Mouse (Mus musculus): ENCODE data around the gene Nlrc3. TPM values are rescaled to one million over a fixed set of nuclear protein-coding genes. Genes with fewer than 3 reads are reported as not detected.
"Not testable (repeated sequence)": the region's sequence is repeated elsewhere in the genome, so short reads cannot be mapped to it uniquely, and the experiment has no call there.

The Nlrc3 gene
- polyA plus RNA-seq, 1 experiment from 2014 or later = 1.0 TPM

- H3K4me3 ChIP-seq (ENCODE audit: low read depth, low read length) = no peak overlapping the region
- H3K27me3 ChIP-seq (ENCODE audit: control insufficient read depth, insufficient read depth, low read length) = no peaks in the 10 kb centered on the region
- H3K9me3 ChIP-seq (ENCODE audit: control insufficient read depth, low read length) = no peaks in the 10 kb centered on the region
- no peak for ATAC-seq (ENCODE audit: low read depth)
- no peak overlapping the region for H3K9ac ChIP-seq (replicated peaks; ENCODE audit: low read depth, low read length)
- WGBS = 92% methylated on average over 4 of the region's 4 CpGs
- no peak overlapping the region for H3K27ac ChIP-seq (ENCODE audit: low read depth, low read length)
- peaks cover 90% of the 10 kb centered on the region for H3K36me3 ChIP-seq (ENCODE audit: control insufficient read depth, insufficient read depth, low read length)
- H3K4me1 ChIP-seq (ENCODE audit: control insufficient read depth, insufficient read depth, low read length) = no peaks in the 10 kb centered on the region
- H3K4me2 ChIP-seq (ENCODE audit: low read depth, low read length) = no peak overlapping the region
Observed at GRCm38 (mm10) chr16:3988410-3988809, 12.0 kb upstream of the Nlrc3 start.

DNA sequence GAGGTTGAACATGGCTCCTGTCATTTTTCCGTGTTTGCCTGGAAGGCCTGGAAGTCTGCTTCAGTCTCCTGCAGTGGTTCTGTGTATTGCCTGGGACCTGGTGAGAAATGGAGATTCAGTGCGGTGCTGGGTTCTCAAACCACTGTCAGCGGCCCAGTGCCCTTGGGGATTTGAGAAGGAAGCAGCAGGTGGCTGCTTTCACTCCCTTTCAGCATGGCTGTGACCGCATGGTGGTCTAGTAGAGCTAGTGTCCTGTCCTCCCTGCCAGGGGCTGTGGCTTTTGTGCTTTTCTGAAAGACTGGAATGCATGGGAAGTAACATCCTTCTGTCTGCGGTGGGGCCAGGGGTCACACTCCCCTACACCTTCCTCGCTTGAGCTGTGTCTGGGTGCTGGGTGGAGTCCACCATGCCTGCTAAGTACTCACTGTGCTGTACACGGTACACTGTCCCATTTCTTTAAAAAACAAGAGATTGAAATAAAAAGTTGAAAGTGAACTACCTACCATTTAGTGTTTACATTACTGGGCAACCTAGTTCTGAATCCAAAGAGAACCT lies 6.8 kb upstream of the Nlrc3 start:
- H3K27ac ChIP-seq (ENCODE audit: low read depth, low read length) = no peak overlapping the region
- ATAC-seq (ENCODE audit: low read depth) = no peak
- H3K4me2 ChIP-seq (ENCODE audit: low read depth, low read length) = no peak overlapping the region
- H3K4me3 ChIP-seq (ENCODE audit: low read depth, low read length) = no peak overlapping the region
- no peaks in the 10 kb centered on the region for H3K27me3 ChIP-seq (ENCODE audit: control insufficient read depth, insufficient read depth, low read length)
- no peaks in the 10 kb centered on the region for H3K4me1 ChIP-seq (ENCODE audit: control insufficient read depth, insufficient read depth, low read length)
- WGBS = 68% methylated on average over 7 of the region's 7 CpGs
- H3K9ac ChIP-seq (replicated peaks; ENCODE audit: low read depth, low read length) = no peak overlapping the region
- H3K36me3 ChIP-seq (ENCODE audit: control insufficient read depth, insufficient read depth, low read length) = peaks cover 86% of the 10 kb centered on the region
- H3K9me3 ChIP-seq (ENCODE audit: control insufficient read depth, low read length) = no peaks in the 10 kb centered on the region

DNA sequence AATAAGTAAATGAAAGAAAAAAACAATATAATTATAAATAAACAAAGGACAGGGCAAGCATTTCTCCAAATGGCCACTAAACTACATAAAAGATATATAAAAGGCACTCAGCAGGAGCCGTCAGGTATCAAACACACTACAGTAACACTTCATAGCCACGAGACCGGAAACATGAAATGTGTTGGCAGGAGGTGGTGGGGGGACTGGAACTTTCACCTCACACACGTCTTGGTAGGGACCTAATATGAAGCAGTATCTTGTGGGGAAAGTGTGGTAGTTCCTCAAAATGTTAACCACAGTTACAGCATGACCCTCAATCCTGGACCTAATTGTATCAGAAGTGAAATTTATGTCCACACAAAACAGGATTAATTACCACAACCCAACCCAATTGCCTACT lies 5.7 kb upstream of the Nlrc3 start:
- Histone ChIP-seq H3K4me3 (ENCODE audit: low read depth, low read length) (no peak overlapping the region), H3K27me3 (ENCODE audit: control insufficient read depth, insufficient read depth, low read length) (no peaks in the 10 kb centered on the region), H3K9me3 (ENCODE audit: control insufficient read depth, low read length) (no peaks in the 10 kb centered on the region), H3K9ac (replicated peaks; ENCODE audit: low read depth, low read length) (no peak overlapping the region), H3K4me2 (ENCODE audit: low read depth, low read length) (no peak overlapping the region), H3K27ac (ENCODE audit: low read depth, low read length) (no peak overlapping the region), H3K36me3 (ENCODE audit: control insufficient read depth, insufficient read depth, low read length) (peaks cover 84% of the 10 kb centered on the region), H3K4me1 (ENCODE audit: control insufficient read depth, insufficient read depth, low read length) (no peaks in the 10 kb centered on the region)
- no peak for ATAC-seq (ENCODE audit: low read depth)
- WGBS = 90% methylated on average over 4 of the region's 4 CpGs

- Histone ChIP-seq H3K27me3 (ENCODE audit: control insufficient read depth, insufficient read depth, low read length) (no peaks in the 10 kb centered on the region), H3K36me3 (ENCODE audit: control insufficient read depth, insufficient read depth, low read length) (peaks cover 38% of the 10 kb centered on the region), H3K4me3 (ENCODE audit: low read depth, low read length) (no peak overlapping the region), H3K27ac (ENCODE audit: low read depth, low read length) (no peak overlapping the region), H3K4me1 (ENCODE audit: control insufficient read depth, insufficient read depth, low read length) (no peaks in the 10 kb centered on the region), H3K9me3 (ENCODE audit: control insufficient read depth, low read length) (no peaks in the 10 kb centered on the region), H3K4me2 (ENCODE audit: low read depth, low read length) (no peak overlapping the region), H3K9ac (replicated peaks; ENCODE audit: low read depth, low read length) (no peak overlapping the region)
- ATAC-seq (ENCODE audit: low read depth) = peak; percentile 11; the same call in 1 of the 2 replicates
- 56% methylated on average over 3 of the region's 3 CpGs for WGBS
Observed at GRCm38 (mm10) chr16:3976712-3977111, 280 bp upstream of the Nlrc3 start.

DNA sequence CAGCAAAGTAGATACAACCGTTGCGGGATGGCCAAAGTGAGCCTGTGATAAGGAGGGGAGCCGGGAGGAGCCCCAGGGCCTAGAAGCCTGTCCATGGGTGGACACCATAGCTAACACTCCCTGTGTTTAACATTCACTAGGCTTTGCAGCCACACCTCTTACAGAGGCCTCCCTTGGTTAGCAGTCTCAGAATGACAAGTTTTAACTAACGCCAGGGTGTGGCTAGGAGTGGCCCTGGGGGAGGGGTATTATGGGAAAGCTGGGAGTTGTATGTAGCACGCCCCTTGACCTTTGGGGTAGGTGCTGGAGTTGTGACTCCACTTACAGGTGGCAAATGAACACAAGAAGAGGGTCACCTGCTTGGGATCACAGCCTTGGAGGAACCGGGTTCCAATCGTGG lies 774 bp downstream of the Nlrc3 start:
- 87% methylated on average over 7 of the region's 7 CpGs for WGBS
- H3K4me3 ChIP-seq (ENCODE audit: low read depth, low read length) = no peak overlapping the region
- H3K9ac ChIP-seq (replicated peaks; ENCODE audit: low read depth, low read length) = no peak overlapping the region
- no peaks in the 10 kb centered on the region for H3K4me1 ChIP-seq (ENCODE audit: control insufficient read depth, insufficient read depth, low read length)
- no peak overlapping the region for H3K4me2 ChIP-seq (ENCODE audit: low read depth, low read length)
- H3K27ac ChIP-seq (ENCODE audit: low read depth, low read length) = no peak overlapping the region
- no peak for ATAC-seq (ENCODE audit: low read depth)
- H3K36me3 ChIP-seq (ENCODE audit: control insufficient read depth, insufficient read depth, low read length) = peaks cover 28% of the 10 kb centered on the region
- H3K9me3 ChIP-seq (ENCODE audit: control insufficient read depth, low read length) = no peaks in the 10 kb centered on the region
- no peaks in the 10 kb centered on the region for H3K27me3 ChIP-seq (ENCODE audit: control insufficient read depth, insufficient read depth, low read length)

DNA sequence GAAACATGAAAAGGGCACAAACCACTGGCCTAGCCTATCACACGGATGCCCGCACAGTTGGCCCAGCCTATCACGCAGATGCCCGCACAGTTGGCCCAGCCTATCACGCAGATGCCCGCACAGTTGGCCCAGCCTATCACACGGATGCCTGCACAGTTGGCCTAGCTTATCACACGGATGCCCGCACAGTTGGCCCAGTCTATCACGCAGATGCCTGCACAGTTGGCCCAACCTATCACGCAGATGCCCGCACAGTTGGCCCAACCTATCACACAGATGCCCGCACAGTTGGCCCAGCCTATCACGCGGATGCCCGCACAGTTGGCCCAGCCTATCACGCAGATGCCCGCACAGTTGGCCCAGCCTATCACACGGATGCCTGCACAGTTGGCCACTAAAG lies 2.0 kb downstream of the Nlrc3 start:
- not testable (repeated sequence) for H3K4me2 ChIP-seq (ENCODE audit: low read depth, low read length); H3K9me3 ChIP-seq (ENCODE audit: control insufficient read depth, low read length); H3K4me1 ChIP-seq (ENCODE audit: control insufficient read depth, insufficient read depth, low read length); H3K27me3 ChIP-seq (ENCODE audit: control insufficient read depth, insufficient read depth, low read length); H3K4me3 ChIP-seq (ENCODE audit: low read depth, low read length); ATAC-seq (ENCODE audit: low read depth); H3K9ac ChIP-seq (replicated peaks; ENCODE audit: low read depth, low read length); H3K27ac ChIP-seq (ENCODE audit: low read depth, low read length)
- 92% methylated on average over 19 of the region's 19 CpGs for WGBS
- H3K36me3 ChIP-seq (ENCODE audit: control insufficient read depth, insufficient read depth, low read length) = peaks cover 16% of the 10 kb centered on the region

GRCm38 (mm10) chr16:3965534-3965933 lies 10.9 kb downstream of the Nlrc3 start:
- no peaks in the 10 kb centered on the region for H3K36me3 ChIP-seq (ENCODE audit: control insufficient read depth, insufficient read depth, low read length)
- no peak overlapping the region for H3K9ac ChIP-seq (replicated peaks; ENCODE audit: low read depth, low read length)
- WGBS = 94% methylated on average over 3 of the region's 3 CpGs

GRCm38 (mm10) chr16:3964990-3965389 lies 11.4 kb downstream of the Nlrc3 start:
- Histone ChIP-seq H3K4me2 (ENCODE audit: low read depth, low read length) (no peak overlapping the region), H3K9ac (replicated peaks; ENCODE audit: low read depth, low read length) (no peak overlapping the region), H3K36me3 (ENCODE audit: control insufficient read depth, insufficient read depth, low read length) (no peaks in the 10 kb centered on the region), H3K4me3 (ENCODE audit: low read depth, low read length) (no peak overlapping the region), H3K9me3 (ENCODE audit: control insufficient read depth, low read length) (no peaks in the 10 kb centered on the region), H3K4me1 (ENCODE audit: control insufficient read depth, insufficient read depth, low read length) (no peaks in the 10 kb centered on the region), H3K27me3 (ENCODE audit: control insufficient read depth, insufficient read depth, low read length) (no peaks in the 10 kb centered on the region), H3K27ac (ENCODE audit: low read depth, low read length) (no peak overlapping the region)
- ATAC-seq (ENCODE audit: low read depth) = no peak
- WGBS = 87% methylated on average over 10 of the region's 10 CpGs

More at GRCm38 (mm10) chr16:3965534-3965933, 10.9 kb downstream of the Nlrc3 start:
- Histone ChIP-seq H3K9me3 (ENCODE audit: control insufficient read depth, low read length) (no peaks in the 10 kb centered on the region), H3K27ac (ENCODE audit: low read depth, low read length) (no peak overlapping the region), H3K4me3 (ENCODE audit: low read depth, low read length) (no peak overlapping the region), H3K27me3 (ENCODE audit: control insufficient read depth, insufficient read depth, low read length) (no peaks in the 10 kb centered on the region), H3K4me2 (ENCODE audit: low read depth, low read length) (no peak overlapping the region), H3K4me1 (ENCODE audit: control insufficient read depth, insufficient read depth, low read length) (no peaks in the 10 kb centered on the region)
- no peak for ATAC-seq (ENCODE audit: low read depth)

GRCm38 (mm10) chr16:3959261-3959660 lies 17.2 kb downstream of the Nlrc3 start:
- no peak for ATAC-seq (ENCODE audit: low read depth)
- H3K4me2 ChIP-seq (ENCODE audit: low read depth, low read length) = no peak overlapping the region
- no peaks in the 10 kb centered on the region for H3K4me1 ChIP-seq (ENCODE audit: control insufficient read depth, insufficient read depth, low read length)
- no peaks in the 10 kb centered on the region for H3K36me3 ChIP-seq (ENCODE audit: control insufficient read depth, insufficient read depth, low read length)
- H3K4me3 ChIP-seq (ENCODE audit: low read depth, low read length) = no peak overlapping the region
- H3K27ac ChIP-seq (ENCODE audit: low read depth, low read length) = no peak overlapping the region
- no peaks in the 10 kb centered on the region for H3K27me3 ChIP-seq (ENCODE audit: control insufficient read depth, insufficient read depth, low read length)
- no peak overlapping the region for H3K9ac ChIP-seq (replicated peaks; ENCODE audit: low read depth, low read length)
- WGBS = 77% methylated on average over 2 of the region's 2 CpGs
- H3K9me3 ChIP-seq (ENCODE audit: control insufficient read depth, low read length) = no peaks in the 10 kb centered on the region
